Mouse (Mus musculus): ENCODE data around the gene Slc34a1. TPM values are rescaled to one million over a fixed set of nuclear protein-coding genes. Genes with fewer than 3 reads are reported as not detected.
"Not testable (repeated sequence)": the region's sequence is repeated elsewhere in the genome, so short reads cannot be mapped to it uniquely, and the experiment has no call there.

The Slc34a1 gene
- total RNA-seq, 4 experiments from 2014 or later = not detected

DNA sequence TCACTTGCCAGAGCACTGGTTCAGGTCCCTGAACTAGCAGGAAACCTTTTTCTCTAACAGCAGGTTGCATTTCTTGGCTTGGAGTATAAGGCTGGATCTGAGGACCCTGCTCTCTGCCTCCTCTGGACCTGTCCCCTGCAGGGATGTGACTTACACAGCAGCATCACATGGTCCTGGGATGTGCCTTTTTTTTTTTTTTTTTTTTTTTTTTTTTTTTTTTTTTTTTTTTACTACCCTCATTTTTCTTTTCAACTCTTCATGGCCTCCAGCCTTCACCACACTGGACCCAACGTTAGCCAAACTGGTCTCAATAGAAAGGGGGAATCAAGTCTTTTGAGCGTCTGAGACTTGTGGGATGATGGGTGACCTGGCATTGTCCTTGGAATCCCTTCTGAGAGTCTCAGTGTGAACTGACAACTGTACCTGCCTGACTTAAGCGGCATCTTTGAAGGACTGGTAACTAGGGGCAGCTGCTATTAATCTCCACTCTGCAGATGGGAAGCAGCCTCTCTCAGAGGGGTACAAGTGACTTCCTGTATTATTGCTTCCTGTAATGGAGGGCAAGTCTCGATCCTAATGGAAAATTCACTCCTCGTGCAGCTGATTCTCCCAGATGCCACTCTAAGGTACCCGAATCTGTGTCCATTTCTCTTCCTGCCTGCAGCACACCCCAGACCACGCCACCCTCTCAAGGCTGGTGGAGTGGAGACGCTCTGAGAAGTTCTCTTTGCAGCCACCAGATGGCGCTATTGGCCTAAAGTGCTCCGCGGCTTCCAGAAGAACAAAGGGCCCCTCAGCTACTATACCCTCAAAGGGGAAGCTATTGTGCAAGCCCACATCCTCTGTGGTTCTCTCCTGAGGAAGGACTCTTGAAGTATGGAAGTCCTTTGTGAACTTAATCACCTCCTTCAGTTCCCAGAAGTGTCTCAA is 7.1 kb downstream of the Slc34a1 start:
- DNase-seq (ENCODE audit: low spot score in 2 of 2) = peak in 1 of 2 experiments; percentile 28

DNA sequence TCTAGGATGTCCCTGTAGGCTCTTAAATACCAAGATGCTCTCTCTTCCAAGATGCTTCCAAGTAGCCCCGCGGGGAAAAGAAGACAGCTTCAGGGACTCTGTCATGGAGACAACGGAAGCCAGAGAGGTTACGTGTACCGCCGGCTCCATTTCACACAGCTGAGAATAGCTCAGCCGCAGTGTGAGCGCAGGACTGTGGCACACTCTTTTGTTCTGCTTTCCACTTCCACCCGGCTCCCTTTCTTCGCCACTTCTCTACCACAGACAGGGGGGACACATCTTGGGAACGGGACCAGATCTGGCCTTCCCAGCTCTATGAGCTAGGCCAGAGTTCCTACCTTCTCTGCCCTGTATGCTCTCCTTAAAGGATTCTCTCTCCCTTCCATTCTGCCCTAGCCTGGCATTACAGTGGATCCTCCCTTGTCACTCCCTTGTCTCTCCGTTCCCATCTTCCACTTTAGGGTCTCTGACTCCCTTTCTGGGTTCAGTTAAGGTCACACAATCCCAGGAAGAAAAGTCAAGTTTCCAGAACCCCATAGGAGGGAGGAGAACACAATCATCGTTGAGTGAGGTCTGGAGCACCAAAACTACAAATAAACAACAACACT is 7.9 kb downstream of the Slc34a1 start:
- no peak for DNase-seq (ENCODE audit: low spot score in 2 of 2)

DNA sequence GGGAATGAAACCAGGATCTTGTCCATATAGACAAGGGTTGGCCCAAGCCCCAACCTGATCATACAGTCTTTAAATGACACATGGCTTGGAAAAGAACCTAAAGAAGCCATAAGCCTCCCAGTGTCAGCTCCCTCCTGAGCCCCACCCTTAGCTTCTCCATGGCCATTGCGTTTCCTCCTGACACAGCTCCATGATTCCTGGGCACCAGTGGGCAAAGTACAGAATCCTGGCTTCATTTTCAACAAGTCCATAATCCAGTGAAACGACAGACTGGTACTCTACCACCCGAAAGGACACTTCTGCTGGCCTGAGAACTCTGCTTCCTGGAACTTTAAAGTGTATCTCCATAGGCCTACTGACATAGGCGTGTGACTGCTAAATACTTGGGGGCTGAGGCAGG is 9.4 kb downstream of the Slc34a1 start:
- no peak for DNase-seq (ENCODE audit: low spot score in 2 of 2)

DNA sequence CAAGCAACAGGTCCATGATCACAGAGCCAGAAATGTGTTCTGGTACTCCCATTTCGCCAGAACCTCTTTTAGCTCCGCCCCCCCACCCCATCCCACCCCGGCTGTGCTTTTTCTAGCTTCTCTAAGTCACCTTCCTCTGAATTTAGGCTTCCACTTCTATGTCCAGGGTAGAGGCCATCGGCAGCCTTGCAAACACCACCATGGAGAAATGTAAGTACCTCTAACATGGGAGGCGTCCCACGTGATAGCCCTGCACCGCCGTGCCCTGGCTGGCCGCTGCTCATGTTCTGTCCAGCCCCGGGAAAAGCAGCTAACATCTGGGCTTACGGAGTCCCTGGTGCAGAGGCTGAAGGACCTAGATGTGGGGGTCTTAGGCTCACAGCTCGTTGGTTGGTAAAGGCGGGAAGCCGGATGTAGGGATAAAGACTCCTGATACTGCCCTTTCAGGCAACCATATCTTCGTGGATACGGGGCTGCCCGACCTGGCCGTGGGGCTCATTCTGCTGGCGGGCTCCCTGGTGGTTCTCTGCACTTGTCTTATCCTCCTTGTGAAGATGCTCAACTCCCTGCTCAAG is 10.6 kb downstream of the Slc34a1 start:
- DNase-seq (ENCODE audit: low spot score in 2 of 2) = no peak

DNA sequence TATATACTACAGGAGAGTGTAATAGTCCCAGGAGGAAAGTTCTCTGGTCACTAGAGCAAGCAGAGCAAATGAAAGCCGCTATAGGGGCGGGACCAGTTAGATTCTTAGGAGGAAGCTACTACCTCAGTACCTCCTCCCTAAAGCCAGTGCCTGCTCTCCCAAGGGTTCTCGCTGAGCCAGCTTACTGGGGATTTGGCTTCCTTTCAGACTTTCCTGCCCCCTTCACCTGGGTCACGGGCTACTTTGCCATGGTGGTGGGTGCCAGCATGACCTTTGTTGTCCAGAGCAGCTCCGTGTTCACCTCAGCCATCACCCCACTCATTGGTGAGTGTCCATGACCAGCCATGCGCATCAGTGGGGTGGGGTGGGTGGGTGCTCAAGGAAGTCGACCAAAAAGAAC is 13.8 kb downstream of the Slc34a1 start:
- DNase-seq (ENCODE audit: low spot score in 2 of 2) = no peak

DNA sequence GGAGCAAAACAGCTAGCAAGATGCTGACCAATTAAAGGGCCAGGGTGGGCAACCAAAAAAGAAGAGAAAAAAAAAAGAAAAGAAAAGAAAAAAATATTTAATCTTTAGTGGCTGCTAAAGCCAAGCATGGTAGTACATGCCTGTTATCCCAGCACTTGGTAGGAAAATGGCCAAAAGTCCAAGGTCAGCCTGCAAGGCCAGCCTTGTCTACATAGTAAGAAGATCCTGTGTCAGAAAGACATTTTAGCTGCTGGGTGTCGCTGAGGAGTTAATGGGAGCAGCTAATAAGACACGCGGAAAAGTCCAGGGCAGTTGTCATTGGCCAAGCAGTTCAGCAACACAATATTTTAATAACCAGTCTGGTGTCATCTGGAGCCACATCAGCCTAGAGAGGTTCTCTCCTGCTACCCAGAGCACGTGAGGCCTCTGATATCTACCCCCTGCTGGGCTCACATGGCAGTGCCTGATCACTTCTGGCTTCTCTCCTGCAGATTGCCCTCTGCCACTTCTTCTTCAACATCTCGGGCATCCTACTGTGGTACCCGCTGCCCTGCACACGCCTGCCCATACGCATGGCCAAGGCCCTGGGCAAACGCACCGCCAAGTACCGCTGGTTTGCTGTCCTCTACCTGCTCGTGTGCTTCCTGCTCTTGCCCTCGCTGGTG is 14.8 kb downstream of the Slc34a1 start:
- DNase-seq (ENCODE audit: low spot score in 2 of 2) = no peak

DNA sequence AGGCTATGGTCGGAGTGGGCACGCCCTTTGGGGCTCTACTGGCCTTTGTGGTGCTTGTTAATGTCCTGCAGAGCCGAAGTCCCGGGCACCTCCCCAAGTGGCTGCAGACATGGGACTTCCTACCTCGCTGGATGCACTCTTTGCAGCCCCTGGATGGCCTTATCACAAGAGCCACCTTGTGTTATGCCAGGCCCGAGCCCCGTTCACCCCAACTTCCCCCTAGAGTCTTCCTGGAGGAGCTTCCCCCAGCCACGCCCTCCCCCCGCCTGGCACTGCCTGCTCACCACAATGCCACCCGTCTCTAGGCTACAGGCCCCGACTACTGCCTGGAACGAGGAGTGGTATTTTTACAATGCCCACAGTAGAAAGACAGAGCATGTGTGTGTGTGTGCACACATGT is 15.3 kb downstream of the Slc34a1 start:
- DNase-seq (ENCODE audit: low spot score in 2 of 2) = no peak

DNA sequence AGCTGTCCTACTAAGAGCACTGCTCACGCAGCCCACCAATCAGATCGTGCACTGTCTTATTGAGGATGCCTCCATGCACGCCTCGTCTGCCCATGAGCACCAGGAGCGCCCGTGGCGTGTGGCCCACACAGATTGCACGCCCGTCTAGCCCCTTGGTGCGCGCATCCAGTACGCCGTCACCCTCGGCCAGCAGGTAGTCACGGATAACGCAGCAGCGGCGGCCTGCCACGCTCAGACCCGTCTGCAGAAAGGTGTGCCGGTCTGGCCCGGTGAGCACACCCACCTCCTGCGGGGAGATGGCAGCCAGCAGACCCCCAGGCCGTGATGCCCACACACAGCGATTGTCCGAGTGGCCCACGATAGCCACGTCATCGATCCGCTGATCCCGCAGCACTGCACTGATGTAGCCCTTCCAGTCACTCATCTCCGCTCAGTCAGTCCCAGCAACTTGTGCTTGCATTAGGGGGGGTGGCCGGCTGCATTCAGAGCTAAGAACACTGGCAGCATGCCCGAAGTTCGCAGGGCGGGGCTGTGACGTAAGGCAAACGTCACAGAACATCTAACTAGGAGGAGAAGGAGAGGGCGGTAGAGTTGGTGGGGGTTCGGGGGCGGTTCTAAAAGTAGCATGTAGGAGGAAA is 16.9 kb downstream of the Slc34a1 start, which contains the start of gene Pfn3:
Pfn3 (minus strand) TSS at position 490 of the 638 bp plus-strand sequence.
- DNase-seq (ENCODE audit: low spot score in 2 of 2) = peak in 1 of 2 experiments; percentile 12

DNA sequence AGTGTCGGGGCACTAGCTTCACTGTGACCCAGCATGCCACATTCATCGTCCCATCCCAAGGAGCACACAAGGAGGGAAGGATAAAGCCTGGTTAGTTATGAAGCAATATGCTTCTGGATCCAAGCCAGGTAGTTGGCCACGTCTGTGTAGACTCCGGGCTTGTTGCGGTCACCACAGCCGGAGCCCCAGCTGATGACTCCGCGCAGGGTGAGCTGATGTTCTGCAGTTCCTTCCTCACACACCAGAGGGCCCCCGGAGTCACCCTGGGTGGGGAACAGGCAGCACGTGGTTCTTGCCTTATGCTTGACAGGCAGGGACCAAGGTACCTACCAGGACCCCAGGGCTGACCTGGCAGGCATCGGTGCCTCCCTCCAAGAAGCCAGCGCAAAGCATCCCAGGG is 20.0 kb downstream of the Slc34a1 start:
- peak; percentile 75 to 80 for DNase-seq (ENCODE audit: low spot score in 2 of 2)

DNA sequence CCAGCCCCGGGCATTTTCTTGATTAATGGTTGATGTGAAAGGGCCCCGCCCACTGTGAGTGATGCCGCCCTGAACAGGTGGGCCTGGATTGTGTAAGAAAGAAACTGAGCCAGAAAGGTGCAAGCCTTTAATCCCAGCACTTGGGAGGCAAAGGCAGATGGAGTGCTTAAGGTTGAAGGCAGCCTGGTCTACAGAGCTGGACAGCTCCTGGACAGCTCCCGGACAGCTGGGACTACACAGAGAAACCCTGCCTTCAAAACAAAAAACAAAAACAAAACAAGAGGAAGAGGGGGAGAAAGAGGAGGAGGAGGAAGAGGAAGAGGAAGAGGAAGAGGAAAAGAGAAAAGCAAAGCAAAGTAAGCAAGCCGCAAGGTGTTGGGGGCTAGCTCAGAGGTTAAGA is 21.2 kb downstream of the Slc34a1 start:
- no peak for DNase-seq (ENCODE audit: low spot score in 2 of 2)

DNA sequence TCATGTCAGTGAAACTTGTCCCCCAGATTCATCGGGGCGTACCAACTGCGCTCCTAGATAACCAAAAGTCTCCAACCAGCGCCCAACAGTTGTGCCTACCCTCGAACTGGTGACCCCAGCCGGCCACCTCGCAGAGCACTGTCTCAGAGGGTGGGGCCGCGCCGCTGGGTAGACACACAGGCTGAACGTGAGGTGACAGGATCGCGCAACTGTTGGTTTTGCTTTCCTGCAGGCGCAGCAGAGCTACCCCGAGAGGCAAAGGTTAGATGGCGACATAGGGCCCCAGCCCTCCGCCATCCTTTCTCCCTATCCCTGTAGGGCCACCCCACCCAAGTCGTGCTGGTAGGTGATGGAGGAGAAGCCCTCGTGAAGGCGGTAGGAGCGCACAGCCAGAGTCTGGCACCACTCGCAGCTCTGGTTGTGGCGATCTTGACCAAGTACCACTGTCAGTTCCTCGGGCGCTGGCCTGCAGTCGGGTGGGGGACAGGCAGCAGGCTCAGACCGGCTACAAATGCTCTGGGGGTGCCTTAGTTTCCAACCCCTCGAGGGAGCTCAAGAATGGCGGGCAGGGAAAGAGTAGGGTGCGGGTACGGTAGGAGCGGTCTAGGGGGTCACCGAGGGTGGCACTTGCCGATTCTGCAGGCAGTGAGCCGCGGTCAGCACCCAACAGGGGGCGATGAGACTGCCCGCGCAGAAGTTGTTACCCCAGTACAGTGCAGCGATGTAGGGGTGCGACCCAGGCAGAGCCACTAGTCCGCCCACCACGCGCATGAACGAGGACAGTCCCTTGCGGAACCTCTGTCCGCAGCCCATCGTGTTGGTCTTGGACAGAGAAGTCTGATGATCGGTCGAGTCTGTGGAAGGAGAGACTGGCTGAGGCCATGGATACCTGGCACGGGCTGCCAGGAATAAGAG is 22.3 kb downstream of the Slc34a1 start:
- DNase-seq (ENCODE audit: low spot score in 2 of 2) = no peak

DNA sequence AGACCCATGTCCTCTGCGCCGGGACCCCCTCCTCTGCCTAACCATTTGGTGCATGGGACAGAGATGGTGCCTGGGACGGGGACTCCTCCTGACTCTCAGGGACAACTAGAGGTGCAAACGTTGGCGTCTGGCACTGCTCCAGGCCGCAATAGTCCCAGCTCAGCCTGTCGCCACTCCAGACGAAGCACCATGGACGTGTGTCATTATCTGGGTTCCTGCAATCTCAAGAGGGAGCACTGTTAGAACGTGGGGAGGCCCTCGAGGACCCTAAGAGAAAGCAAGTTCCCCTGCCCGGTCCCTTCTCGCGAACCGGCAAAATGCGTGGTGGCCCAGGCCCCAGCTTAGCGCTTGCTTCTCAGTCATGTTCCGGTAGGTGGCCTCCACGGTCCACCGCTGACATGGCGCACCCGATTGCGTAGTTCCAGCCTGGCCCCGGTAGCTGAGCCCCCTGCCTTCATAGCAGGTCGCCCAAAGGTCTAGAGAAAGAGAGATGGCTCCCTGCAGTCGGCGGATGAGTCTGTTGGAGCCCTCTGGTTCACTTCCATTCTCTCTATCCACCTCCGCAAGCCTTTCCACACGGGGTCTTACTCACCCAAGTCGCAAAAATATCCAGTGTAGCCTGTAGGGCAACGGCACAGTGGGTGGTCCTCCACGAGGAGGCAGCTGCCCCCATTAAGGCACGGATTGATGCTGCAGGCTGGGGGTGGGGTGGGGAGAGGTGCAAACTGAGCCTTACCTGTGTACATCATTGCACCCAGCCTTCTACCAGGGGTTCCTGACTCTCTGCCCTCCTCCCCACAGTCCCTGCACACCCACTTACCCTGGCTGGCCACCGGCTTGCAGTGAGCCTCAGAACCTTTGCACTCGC is 23.2 kb downstream of the Slc34a1 start:
- DNase-seq (ENCODE audit: low spot score in 2 of 2) = peak; percentile 47 to 58

DNA sequence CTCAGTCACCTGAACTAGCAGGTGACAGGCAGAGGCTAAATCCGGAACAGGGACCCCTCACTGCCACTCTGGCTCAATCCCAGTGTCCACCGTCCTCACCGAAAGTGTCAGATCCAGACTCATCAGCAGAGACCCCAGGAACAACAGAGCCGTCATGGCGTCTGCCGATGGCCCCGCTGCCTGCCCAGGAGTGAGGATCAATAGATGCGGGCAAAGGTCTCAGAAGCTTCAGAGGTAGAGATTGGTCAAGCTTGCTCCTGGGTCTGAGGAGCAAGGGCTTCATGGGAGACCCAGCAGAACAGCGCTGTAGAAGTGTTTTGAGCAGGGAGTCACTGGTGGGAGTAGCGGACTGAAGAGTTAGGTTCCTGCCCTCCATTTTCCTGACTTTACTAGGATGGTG is 28.6 kb downstream of the Slc34a1 start, which contains the start of gene F12:
F12 (minus strand) TSS at position 181 of the 400 bp plus-strand sequence.
- DNase-seq (ENCODE audit: low spot score in 2 of 2) = no peak

DNA sequence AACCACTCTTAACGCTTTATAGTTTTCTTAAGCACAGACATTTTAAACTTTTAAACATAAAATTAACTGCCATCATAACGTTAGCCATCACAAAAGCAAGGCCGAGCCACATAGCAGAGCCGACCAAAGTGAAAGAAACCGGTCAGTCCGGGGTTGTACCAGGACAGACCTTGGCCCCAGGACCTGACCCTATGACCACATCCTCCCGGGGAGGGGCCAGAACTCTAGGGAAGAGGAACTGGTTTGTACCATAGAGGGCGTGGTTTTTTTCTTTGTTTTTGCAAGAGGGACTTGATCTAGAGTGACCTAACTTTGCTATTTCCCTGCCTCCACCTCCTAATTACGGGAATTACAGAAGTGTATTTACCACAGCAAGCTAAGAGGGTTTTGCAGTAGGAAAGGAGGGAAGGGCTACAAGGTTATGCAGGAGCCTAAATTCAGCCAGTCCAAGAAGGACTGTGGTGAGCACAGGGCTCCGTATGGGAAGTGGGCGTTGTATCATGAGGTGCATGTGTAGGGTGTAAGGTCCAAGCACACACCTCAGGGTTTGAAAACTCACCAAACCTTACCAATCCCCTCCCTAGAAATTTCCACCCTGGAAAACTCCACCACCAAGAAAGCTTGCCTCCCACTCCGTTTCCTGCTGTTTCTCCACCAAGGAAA is 31.4 kb downstream of the Slc34a1 start:
- peak; percentile 63 to 71 for DNase-seq (ENCODE audit: low spot score in 2 of 2)

DNA sequence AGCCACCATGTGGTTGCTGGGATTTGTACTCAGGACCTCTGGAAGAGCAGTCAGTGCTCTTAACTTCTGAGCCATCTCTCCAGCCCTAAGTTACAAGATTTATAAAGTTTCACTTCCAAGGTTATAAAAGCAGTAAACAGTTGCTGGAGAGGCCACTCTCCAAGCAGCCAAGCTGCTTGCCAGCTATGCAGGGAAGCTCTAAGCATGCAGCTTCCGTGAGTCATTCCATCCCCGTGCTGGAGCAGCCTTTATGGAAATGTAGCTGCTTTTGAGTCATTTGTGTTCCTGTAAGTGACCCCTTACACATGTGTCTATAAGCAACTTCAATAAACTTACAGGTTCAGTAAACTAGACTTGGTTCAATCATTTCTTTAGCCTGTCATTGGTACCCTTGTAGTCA is 32.6 kb downstream of the Slc34a1 start:
- DNase-seq (ENCODE audit: low spot score in 2 of 2) = no peak

DNA sequence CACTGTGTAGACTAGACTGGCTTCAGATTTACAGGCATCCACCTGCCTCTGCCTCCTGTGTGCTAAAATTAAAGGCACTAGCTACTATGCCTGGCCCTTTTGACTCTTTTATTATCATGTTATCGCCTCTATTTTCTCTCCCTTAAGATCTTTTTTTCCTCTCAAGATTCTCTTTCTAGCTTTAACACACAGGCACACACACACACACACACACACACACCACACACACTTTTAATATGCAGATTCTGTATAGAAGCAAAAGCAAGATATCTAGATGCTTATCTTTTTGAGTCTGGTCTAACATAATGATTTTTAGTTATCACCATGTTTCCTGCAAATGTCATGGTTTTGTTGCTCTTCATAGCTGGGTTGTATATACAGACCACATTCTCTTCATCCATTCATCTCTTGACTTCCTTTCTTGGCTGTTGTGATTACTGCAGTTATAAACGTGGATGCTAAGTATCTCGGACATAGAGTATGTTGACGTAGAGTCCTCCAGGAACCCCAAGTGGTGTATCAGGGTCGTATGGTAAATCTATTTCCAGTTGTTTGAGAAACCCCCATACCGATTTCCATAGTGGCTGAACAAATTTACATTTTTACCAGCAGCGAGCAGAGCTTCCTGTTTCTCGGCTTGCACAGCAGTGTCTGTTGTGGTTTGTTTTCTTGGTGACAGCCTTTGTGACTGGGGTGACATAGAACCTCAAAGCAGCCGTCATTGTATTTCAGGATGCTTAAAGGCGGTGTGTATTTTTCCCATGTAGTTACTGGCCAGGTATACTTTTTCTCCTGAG is 34.1 kb downstream of the Slc34a1 start:
- DNase-seq (ENCODE audit: low spot score in 2 of 2) = no peak

DNA sequence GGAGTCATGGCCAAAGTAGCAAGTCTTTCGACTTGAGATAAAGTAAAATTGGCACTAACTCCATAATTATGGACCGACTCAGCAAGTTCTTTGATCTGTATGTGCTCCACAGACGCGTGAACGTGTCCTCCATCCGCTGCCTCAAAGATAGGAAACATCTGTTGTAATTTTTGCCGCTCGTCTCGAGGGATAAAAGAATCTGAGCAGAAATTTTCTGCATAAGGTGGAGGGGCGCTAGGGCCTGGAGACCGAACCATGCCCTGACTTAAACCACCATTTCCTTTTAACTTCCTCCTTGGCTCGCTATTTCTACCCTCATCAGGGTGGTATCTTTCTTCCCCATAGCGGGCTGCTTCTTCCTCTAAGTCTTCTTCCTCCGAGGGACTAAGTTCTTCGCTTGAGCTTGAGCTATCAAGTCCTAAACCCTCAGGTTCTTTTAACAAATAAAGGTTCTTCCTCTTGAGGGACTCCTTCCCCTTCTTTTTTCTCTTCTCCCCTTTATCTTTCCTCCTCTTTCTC is 39.2 kb downstream of the Slc34a1 start:
- DNase-seq (ENCODE audit: low spot score in 2 of 2) = not testable (repeated sequence)

Data from gastrocnemius, adult 8-10 months (tissue).